Mouse (Mus musculus) megakaryocyte progenitor cell, adult 5-6 weeks (primary cell): Measurements from ENCODE around the gene Gm3776. TPM values are rescaled to one million over a fixed set of nuclear protein-coding genes. Genes with fewer than 3 reads are reported as not detected.
"Not testable (repeated sequence)": the region's sequence is repeated elsewhere in the genome, so short reads cannot be mapped to it uniquely, and the experiment has no call there.

Experiments used
- ATAC-seq: replicated peaks from 2 replicates; pipeline ENCODE4 v1.8.0; 2016; ENCODE audit warnings: mild to moderate bottlenecking, moderate TSS enrichment, inconsistent platforms; ENCODE audit not compliant: poor library complexity
- total RNA-seq, 2 experiments: library from RNA; stranded (forward) in 1 of 2; stranded (reverse) in 1 of 2; fragments of 157-497, 149-512 nt in 1 of 2; fragments of 200-1000 nt in 1 of 2; gene quantifications; 2 replicates each; pipeline versions ENCODE4 v1.2.3 to v1.2.4; 2015 to 2017

The Gm3776 gene
- total RNA-seq, 2 experiments from 2014 or later: not detected

GRCm38 (mm10) chr9:78292462-78292861 is 35.5 kb downstream of the Gm3776 start:
- not testable (repeated sequence) for ATAC-seq

GRCm38 (mm10) chr9:78293683-78294082 is 36.8 kb downstream of the Gm3776 start:
- not testable (repeated sequence) for ATAC-seq

GRCm38 (mm10) chr9:78294781-78295180 is 37.9 kb downstream of the Gm3776 start:
- ATAC-seq: not testable (repeated sequence)

- ATAC-seq: peak; percentile 76
Measured at GRCm38 (mm10) chr9:78296089-78296488, 39.2 kb downstream of the Gm3776 start.

GRCm38 (mm10) chr9:78298232-78298631 is 41.3 kb downstream of the Gm3776 start:
- no peak for ATAC-seq

- ATAC-seq: not testable (repeated sequence)
Measured at GRCm38 (mm10) chr9:78299143-78299542, 42.2 kb downstream of the Gm3776 start.

GRCm38 (mm10) chr9:78308122-78308521 is 51.2 kb downstream of the Gm3776 start:
- ATAC-seq: not testable (repeated sequence)

- ATAC-seq: no peak
Measured at GRCm38 (mm10) chr9:78314696-78315095, 57.8 kb downstream of the Gm3776 start, which contains the start of gene Omt2a. Omt2a (minus strand) TSS chr9:78314796.

Other genes with a start within 250 kb of the Gm3776 start
- gene Gcm1, start 205.2 kb upstream of the Gm3776 start, total RNA-seq (2015): not detected in 2 replicates
- not detected in 2 replicates for gene Gcm1, start 205.2 kb upstream of the Gm3776 start, total RNA-seq (2017)
- gene Fbxo9, start 148.1 kb upstream of the Gm3776 start, total RNA-seq (2015): 51.1 and 58.3 TPM in 2 replicates
- 48.1 and 61.6 TPM in 2 replicates for gene Fbxo9, start 148.1 kb upstream of the Gm3776 start, total RNA-seq (2017)
- 11.0 and 12.4 TPM in 2 replicates for gene Ick, start 147.9 kb upstream of the Gm3776 start, total RNA-seq (2015)
- 5.1 and 15.3 TPM in 2 replicates for gene Ick, start 147.9 kb upstream of the Gm3776 start, total RNA-seq (2017)
- gene Gsta4, start 74.4 kb upstream of the Gm3776 start, total RNA-seq (2015): 1.5 and 2.9 TPM in 2 replicates
- gene Gsta4, start 74.4 kb upstream of the Gm3776 start, total RNA-seq (2017): 2.6 and 4.9 TPM in 2 replicates
- not detected in 2 replicates for gene Gsta1, start 26.5 kb upstream of the Gm3776 start, total RNA-seq (2015)
- not detected in 2 replicates for gene Gsta1, start 26.5 kb upstream of the Gm3776 start, total RNA-seq (2017)
- gene Gm10639, start 32.8 kb downstream of the Gm3776 start, total RNA-seq (2015): not detected in 2 replicates
- not detected in 2 replicates for gene Gm10639, start 32.8 kb downstream of the Gm3776 start, total RNA-seq (2017)
- not detected in 2 replicates for gene Omt2a, start 57.7 kb downstream of the Gm3776 start, total RNA-seq (2015)
- gene Omt2a, start 57.7 kb downstream of the Gm3776 start, total RNA-seq (2017): not detected in 2 replicates
- gene Omt2b, start 70.5 kb downstream of the Gm3776 start, total RNA-seq (2015): not detected in 2 replicates
- not detected in 2 replicates for gene Omt2b, start 70.5 kb downstream of the Gm3776 start, total RNA-seq (2017)
- gene Gsta2, start 98.7 kb downstream of the Gm3776 start, total RNA-seq (2015): not detected in 2 replicates
- not detected in 2 replicates for gene Gsta2, start 98.7 kb downstream of the Gm3776 start, total RNA-seq (2017)
- not detected in 2 replicates for gene Dppa5a, start 111.0 kb downstream of the Gm3776 start, total RNA-seq (2015)
- gene Dppa5a, start 111.0 kb downstream of the Gm3776 start, total RNA-seq (2017): not detected in 2 replicates
- gene Ooep, start 121.6 kb downstream of the Gm3776 start, total RNA-seq (2015): not detected in 2 replicates
- gene Ooep, start 121.6 kb downstream of the Gm3776 start, total RNA-seq (2017): not detected in 2 replicates
- not detected in 2 replicates for gene Ddx43, start 138.6 kb downstream of the Gm3776 start, total RNA-seq (2015)
- gene Ddx43, start 138.6 kb downstream of the Gm3776 start, total RNA-seq (2017): 0.07 and 0.29 TPM in 2 replicates
- gene Cgas, start 186.1 kb downstream of the Gm3776 start, total RNA-seq (2015): 21.4 and 23.4 TPM in 2 replicates
- 13.7 and 20.4 TPM in 2 replicates for gene Cgas, start 186.1 kb downstream of the Gm3776 start, total RNA-seq (2017)
- gene Mto1, start 191.1 kb downstream of the Gm3776 start, total RNA-seq (2015): 24.5 and 38.6 TPM in 2 replicates
- gene Mto1, start 191.1 kb downstream of the Gm3776 start, total RNA-seq (2017): 27.1 and 44.0 TPM in 2 replicates
- gene Gm17324, start 191.7 kb downstream of the Gm3776 start, total RNA-seq (2015): not detected in 2 replicates
- not detected in 2 replicates for gene Gm17324, start 191.7 kb downstream of the Gm3776 start, total RNA-seq (2017)
- 20,259 and 20,522 TPM in 2 replicates for gene Eef1a1, start 232.0 kb downstream of the Gm3776 start, total RNA-seq (2015)
- 11,199 and 11,450 TPM in 2 replicates for gene Eef1a1, start 232.0 kb downstream of the Gm3776 start, total RNA-seq (2017)